Mouse (Mus musculus) heart, embryonic 11.5 days (tissue): ENCODE results near the gene Aes. TPM values are rescaled to one million over a fixed set of nuclear protein-coding genes. Genes with fewer than 3 reads are reported as not detected.
A peak's percentile ranks its signal among the peaks of the same experiment; 100 is the strongest.

Experiments
- ATAC-seq: fragments of 200-750 bp; cut with Nextera tagmentation; replicated peaks from 2 replicates; pipeline ENCODE4 v1.8.0; 2017; ENCODE audit warnings: moderate library complexity; ENCODE audit not compliant: insufficient number of reproducible peaks, low FRiP score, low TSS enrichment
- H3K27ac ChIP-seq: fragments of 300-500 bp; sonication (generic); 2 replicates; pipeline ENCODE4 v1.5.1; 2014; ENCODE audit warnings: mild to moderate bottlenecking, low read depth, low read length
- H3K27me3 ChIP-seq: fragments of 300-500 bp; sonication (generic); 2 replicates; pipeline ENCODE4 v1.6.1; 2014; ENCODE audit warnings: mild to moderate bottlenecking, low read length, mixed read lengths; ENCODE audit not compliant: control insufficient read depth, insufficient read depth
- H3K36me3 ChIP-seq: fragments of 300-500 bp; sonication (generic); 2 replicates; pipeline ENCODE4 v1.6.1; 2014; ENCODE audit warnings: mild to moderate bottlenecking, low read length, moderate library complexity, mixed read lengths; ENCODE audit not compliant: control insufficient read depth, insufficient read depth
- H3K4me1 ChIP-seq: fragments of 300-500 bp; sonication (generic); 2 replicates; pipeline ENCODE4 v1.6.1; 2014; ENCODE audit warnings: low read length; ENCODE audit not compliant: control insufficient read depth, insufficient read depth
- H3K4me2 ChIP-seq: fragments of 300-500 bp; sonication (generic); 2 replicates; pipeline ENCODE4 v1.6.1; 2014; ENCODE audit warnings: mild to moderate bottlenecking, moderate library complexity
- H3K4me3 ChIP-seq: fragments of 300-500 bp; sonication (generic); 2 replicates; pipeline ENCODE4 v1.5.1; 2014; ENCODE audit warnings: low read depth, low read length
- H3K9ac ChIP-seq: fragments of 300-500 bp; sonication (generic); 2 replicates; pipeline ENCODE4 v1.6.1; 2014; ENCODE audit warnings: mild to moderate bottlenecking, low read depth, low read length, moderate library complexity
- H3K9me3 ChIP-seq: fragments of 300-500 bp; sonication (generic); replicated peaks from 2 replicates; pipeline ENCODE4 v1.6.1; 2016; ENCODE audit warnings: low read length; ENCODE audit not compliant: control insufficient read depth
- WGBS: fragments of 180-500 bp; shearing (Covaris S2); extraction: QIAGEN DNeasy Blood & Tissue Kit; methylation state at CpG from one replicate; pipeline ENCODE4 v1.1.7; 2014; ENCODE audit not compliant: insufficient replicate concordance; 5-methylcytosine and 5-hydroxymethylcytosine counted together
- polyA plus RNA-seq: library from polyadenylated mRNA; unstranded; fragments of >200 nt; fragmentation: Nextera tagmentation; extraction: Ambion mirVana; gene quantifications from 2 replicates; pipeline ENCODE4 v1.2.1, GENCODE M21; 2014

Gene Aes
- polyA plus RNA-seq, 1 experiment from 2014 or later, result 481 TPM

DNA sequence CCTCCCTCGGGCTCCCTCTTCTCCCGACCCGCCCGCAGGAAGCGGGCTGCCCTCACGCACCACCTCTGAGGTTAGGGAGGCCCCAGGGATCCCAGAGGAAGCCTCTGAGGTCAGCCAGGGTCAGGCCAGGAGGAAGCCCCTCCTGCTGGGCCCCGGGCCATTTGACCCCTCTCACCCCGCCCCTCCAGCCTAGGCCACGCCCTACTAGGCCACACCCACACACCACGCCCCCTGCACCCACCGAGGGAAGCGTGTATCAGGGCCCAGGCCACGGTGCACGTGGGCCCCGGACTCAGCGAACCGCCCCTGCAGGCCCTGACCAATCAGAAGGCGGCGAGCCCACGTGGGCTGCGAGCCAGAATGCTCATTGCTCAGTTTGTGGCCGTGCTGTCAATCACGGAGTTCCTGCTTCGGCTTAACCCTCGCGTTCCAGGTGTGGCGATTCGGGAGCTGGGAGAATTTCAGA, 41.5 kb downstream of the Aes start, which contains the start of gene Tle6:
Gene Tle6 (minus strand): TSS at position 336 of the 466 bp plus-strand sequence.
- Histone ChIP-seq H3K27ac (no peak within 1 kb of the TSS), H3K4me1 (peaks cover 41% of the 10 kb centered on the region), H3K9ac (peak within 1 kb of the TSS; percentile 44; the same call in 1 of the 2 replicates), H3K4me2 (peak within 1 kb of the TSS; percentile 63), H3K4me3 (peak within 1 kb of the TSS; percentile 25), H3K36me3 (no peaks in the 10 kb centered on the region), H3K27me3 (no peaks in the 10 kb centered on the region), H3K9me3 (no peaks in the 10 kb centered on the region)
- peak; percentile 86 for ATAC-seq
- under 1% methylated on average over 27 of the region's 28 CpGs for WGBS

DNA sequence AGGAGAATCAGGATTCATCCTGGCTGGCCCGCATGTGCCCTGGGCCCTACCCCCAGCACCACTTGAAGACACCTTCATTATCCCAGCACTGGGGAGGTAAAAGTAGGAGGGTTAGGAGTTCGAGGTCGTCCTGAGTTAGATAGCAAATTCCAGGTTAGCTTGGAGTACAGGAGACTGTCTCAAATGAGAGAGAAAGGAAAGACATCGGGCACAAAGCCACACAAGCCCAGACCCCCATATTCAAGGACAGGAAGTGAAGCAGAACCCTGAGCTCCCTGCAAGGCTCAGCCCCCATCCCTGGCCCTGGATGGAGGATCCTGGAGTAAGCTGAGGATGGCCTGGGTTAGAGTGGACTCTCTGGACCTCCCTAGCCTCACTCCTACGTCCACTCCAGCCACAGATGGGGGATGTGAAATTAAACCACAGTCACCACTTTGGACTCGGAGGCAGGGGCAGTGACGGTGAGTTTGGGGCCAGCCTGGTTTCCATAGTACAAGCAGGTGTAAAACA, 42.2 kb downstream of the Aes start:
- 25% methylated on average over 7 of the region's 7 CpGs for WGBS
- Histone ChIP-seq H3K4me3 (peak overlapping the region; percentile 25), H3K36me3 (no peaks in the 10 kb centered on the region), H3K4me1 (peaks cover 34% of the 10 kb centered on the region), H3K4me2 (peak overlapping the region; percentile 63), H3K27me3 (no peaks in the 10 kb centered on the region), H3K9me3 (no peaks in the 10 kb centered on the region), H3K27ac (no peak overlapping the region), H3K9ac (peak overlapping the region; percentile 44; the same call in 1 of the 2 replicates)
- ATAC-seq, result no peak

DNA sequence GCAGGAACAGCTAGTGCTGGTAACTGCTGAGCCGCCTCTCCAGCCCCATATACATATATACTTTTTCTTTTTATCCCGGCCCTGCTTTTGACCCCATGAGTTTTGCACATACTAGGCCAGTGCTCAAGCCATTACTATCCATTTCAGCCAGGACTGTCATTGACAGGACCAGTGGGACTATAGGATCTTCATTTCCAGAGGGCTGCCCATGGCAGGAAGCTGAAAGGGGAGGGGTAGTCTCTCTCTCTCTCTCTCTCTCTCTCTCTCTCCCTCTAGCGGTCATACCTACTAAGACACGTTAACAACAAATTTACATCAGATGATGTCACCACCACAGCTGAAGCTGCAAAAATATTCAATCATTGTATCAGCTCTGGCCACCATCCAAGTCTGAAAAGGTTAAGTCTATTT, 43.5 kb downstream of the Aes start:
- ATAC-seq, result no peak
- Histone ChIP-seq H3K27me3 (no peaks in the 10 kb centered on the region), H3K9me3 (no peaks in the 10 kb centered on the region), H3K4me3 (no peak overlapping the region), H3K36me3 (no peaks in the 10 kb centered on the region), H3K27ac (no peak overlapping the region), H3K9ac (no peak overlapping the region), H3K4me2 (no peak overlapping the region), H3K4me1 (peaks cover 21% of the 10 kb centered on the region)
- 18% methylated on average over 4 of the region's 4 CpGs for WGBS

DNA sequence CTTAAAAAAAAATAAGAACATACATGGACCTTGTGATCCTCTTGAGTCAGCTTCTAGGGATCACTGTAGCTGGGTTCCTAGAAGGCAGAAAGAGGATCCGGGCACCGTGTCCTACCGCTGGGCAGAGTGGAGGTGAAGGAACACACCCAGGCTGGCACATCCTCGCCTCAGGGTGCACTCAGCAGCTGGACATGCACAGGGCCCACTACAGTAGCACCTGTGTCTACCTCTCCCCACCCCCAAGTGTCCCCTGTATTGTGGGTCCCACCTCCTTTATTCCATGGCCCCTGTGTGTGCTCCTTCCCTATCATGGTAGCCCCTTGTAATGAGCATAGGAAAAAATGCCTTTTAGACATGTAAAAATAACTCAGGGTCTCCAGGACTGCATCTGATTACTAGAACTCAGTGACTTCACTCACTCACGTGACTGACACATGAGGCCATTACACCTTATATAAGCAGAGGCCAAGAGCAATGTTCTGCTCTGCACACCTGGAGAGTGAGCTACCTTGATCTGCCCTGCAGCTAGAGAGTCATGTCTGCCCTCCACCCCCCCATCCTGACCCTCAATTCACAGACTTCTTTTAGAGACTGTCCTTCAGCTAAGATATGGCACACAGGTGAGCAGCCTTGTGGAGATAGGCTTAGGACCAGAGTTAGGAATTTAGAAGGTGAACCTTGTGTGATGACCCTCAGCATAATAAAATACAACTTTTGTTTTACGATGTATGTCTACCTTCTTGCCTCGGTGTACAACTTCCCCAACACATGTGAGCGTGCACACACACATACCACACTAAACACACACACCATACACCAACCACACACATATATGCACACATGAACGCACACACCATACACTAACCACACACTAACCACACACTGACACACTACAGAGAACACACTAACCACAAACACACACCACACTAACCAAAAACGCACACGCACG, 45.0 kb downstream of the Aes start:
- no peak overlapping the region for H3K27ac ChIP-seq
- WGBS, result 73% methylated on average over 12 of the region's 12 CpGs
- H3K27me3 ChIP-seq, result no peaks in the 10 kb centered on the region
- no peaks in the 10 kb centered on the region for H3K36me3 ChIP-seq
- no peak overlapping the region for H3K4me3 ChIP-seq
- ATAC-seq, result no peak
- no peaks in the 10 kb centered on the region for H3K9me3 ChIP-seq
- peak overlapping the region; percentile 56; the same call in 1 of the 2 replicates for H3K9ac ChIP-seq
- peaks cover 20% of the 10 kb centered on the region for H3K4me1 ChIP-seq
- H3K4me2 ChIP-seq, result peak overlapping the region; percentile 64

GRCm38 (mm10) chr10:81604968-81605665, 45.8 kb downstream of the Aes start:
- Histone ChIP-seq H3K4me1 (peaks cover 15% of the 10 kb centered on the region), H3K4me3 (peak overlapping the region; percentile 44), H3K9me3 (no peaks in the 10 kb centered on the region), H3K27ac (peak overlapping the region; percentile 70), H3K36me3 (no peaks in the 10 kb centered on the region), H3K27me3 (no peaks in the 10 kb centered on the region), H3K4me2 (peak overlapping the region; percentile 64), H3K9ac (peak overlapping the region; percentile 63)
- 18% methylated on average over 29 of the region's 29 CpGs for WGBS
- 0 out of 2 replicates have a peak, but pooled peaks have one; percentile 17 for ATAC-seq

DNA sequence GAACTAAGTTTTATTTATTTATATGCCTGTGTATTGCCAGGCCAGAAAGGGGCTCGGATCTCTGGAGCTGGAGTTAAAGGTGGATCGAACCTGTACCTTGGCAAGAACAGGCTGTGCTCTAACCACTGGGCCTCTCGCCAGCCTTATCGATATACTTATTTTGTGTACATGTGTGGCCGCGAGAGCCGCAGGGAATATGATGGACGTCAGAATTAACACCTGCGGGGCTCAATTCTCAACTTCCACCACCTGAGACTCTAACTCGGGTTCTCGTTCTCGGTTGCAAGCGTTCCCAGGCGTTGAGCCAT, 46.3 kb downstream of the Aes start:
- Histone ChIP-seq H3K27me3 (no peaks in the 10 kb centered on the region), H3K27ac (peak overlapping the region; percentile 70), H3K4me3 (peak overlapping the region; percentile 44), H3K9me3 (no peaks in the 10 kb centered on the region), H3K4me2 (peak overlapping the region; percentile 64), H3K36me3 (no peaks in the 10 kb centered on the region), H3K9ac (peak overlapping the region; percentile 63), H3K4me1 (peaks cover 14% of the 10 kb centered on the region)
- ATAC-seq, result no peak
- 4% methylated on average over 14 of the region's 14 CpGs for WGBS

- H3K4me2 ChIP-seq, result peak within 1 kb of the TSS; percentile 66
- peaks cover 13% of the 10 kb centered on the region for H3K4me1 ChIP-seq
- peak within 1 kb of the TSS; percentile 48 for H3K4me3 ChIP-seq
- peak within 1 kb of the TSS; percentile 66 for H3K9ac ChIP-seq
- peak within 1 kb of the TSS; percentile 90 for H3K27ac ChIP-seq
- H3K36me3 ChIP-seq, result no peaks in the 10 kb centered on the region
- 1% methylated on average over 39 of the region's 39 CpGs for WGBS
- H3K9me3 ChIP-seq, result no peaks in the 10 kb centered on the region; the same call in 1 of the 2 replicates
- peak; percentile 82 for ATAC-seq
- H3K27me3 ChIP-seq, result no peaks in the 10 kb centered on the region
These were observed 46.9 kb downstream of the Aes start, which contains the start of gene BC025920 for GRCm38 (mm10) chr10:81605974-81606751. Gene BC025920 (plus strand): TSS chr10:81606270.

DNA sequence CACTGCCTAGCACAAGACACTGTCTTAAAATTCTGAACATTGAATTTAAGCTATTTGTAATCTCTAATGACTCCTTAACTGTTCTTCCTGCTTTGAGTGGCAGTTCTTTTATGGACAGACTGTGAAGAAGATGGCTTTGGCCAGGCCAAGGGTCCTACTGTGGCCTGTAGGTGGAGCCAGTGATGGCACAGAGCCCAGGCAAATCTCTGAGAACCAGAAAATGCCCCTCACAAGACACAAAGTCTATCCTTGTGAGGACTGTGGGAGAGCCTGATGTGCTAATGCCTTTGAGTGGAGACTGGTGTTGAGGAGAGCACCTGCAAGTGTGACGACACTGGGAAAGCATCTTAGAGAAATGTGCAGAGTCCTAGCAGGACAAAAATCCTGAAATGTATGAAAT, 49.0 kb downstream of the Aes start:
- no peak overlapping the region for H3K9ac ChIP-seq
- H3K4me1 ChIP-seq, result peaks cover 3% of the 10 kb centered on the region; the same call in 1 of the 2 replicates
- no peak for ATAC-seq
- H3K4me3 ChIP-seq, result no peak overlapping the region
- H3K4me2 ChIP-seq, result no peak overlapping the region
- no peaks in the 10 kb centered on the region; the same call in 1 of the 2 replicates for H3K9me3 ChIP-seq
- H3K27me3 ChIP-seq, result no peaks in the 10 kb centered on the region
- WGBS, result 74% methylated on average over 1 of the region's 1 CpGs
- no peaks in the 10 kb centered on the region for H3K36me3 ChIP-seq
- no peak overlapping the region for H3K27ac ChIP-seq
